Mouse (Mus musculus) CH12.LX (cell line): Measurements from ENCODE around the gene Tas2r134.

Source experiments
- CHD2 ChIP-seq: IDR thresholded peaks from 2 replicates; pipeline ENCODE4 v1.6.1; 2011; ENCODE audit warnings: low read length, improper control_type of control experiment
- CTCF ChIP-seq, 2 experiments: IDR thresholded peaks in 1 of 2; conservative IDR thresholded peaks in 1 of 2; 2 replicates each; pipeline ENCODE4 v1.5.1; 2011 to 2012; ENCODE audit warnings: low read depth in 2 of 2, low read length in 2 of 2, improper control_type of control experiment in 1 of 2, inconsistent platforms in 1 of 2, mild to moderate bottlenecking in 1 of 2, moderate library complexity in 1 of 2
- EP300 ChIP-seq: IDR thresholded peaks from 2 replicates; pipeline ENCODE4 v1.6.1; 2011; ENCODE audit warnings: low read length, improper control_type of control experiment
- JUND ChIP-seq: conservative IDR thresholded peaks from 2 replicates; pipeline ENCODE4 v1.6.1; 2011; ENCODE audit warnings: low read depth, low read length, improper control_type of control experiment
- MAFK ChIP-seq: IDR thresholded peaks from 2 replicates; pipeline ENCODE4 v1.6.1; 2011; ENCODE audit warnings: low read length, improper control_type of control experiment; ENCODE audit not compliant: insufficient replicate concordance
- MAX ChIP-seq: IDR thresholded peaks from 2 replicates; pipeline ENCODE4 v1.6.1; 2011; ENCODE audit warnings: low read length, improper control_type of control experiment
- MAZ ChIP-seq: IDR thresholded peaks from 2 replicates; pipeline ENCODE4 v1.6.1; 2012; ENCODE audit warnings: low read depth, mild to moderate bottlenecking, inconsistent platforms, low read length, improper control_type of control experiment, moderate library complexity
- NELFE ChIP-seq: IDR thresholded peaks from 2 replicates; pipeline ENCODE4 v1.6.1; 2011; ENCODE audit warnings: low read depth, low read length, improper control_type of control experiment
- POLR2A ChIP-seq: IDR thresholded peaks from 2 replicates; pipeline ENCODE4 v1.6.1; 2011; ENCODE audit warnings: low read depth, mild to moderate bottlenecking, improper control_type of control experiment, low read length
- POLR2AphosphoS2 ChIP-seq: IDR thresholded peaks from 2 replicates; pipeline ENCODE4 v1.6.1; 2011; ENCODE audit warnings: low read depth, low read length, improper control_type of control experiment
- USF1 ChIP-seq: IDR thresholded peaks from 2 replicates; pipeline ENCODE4 v1.6.1; 2014; ENCODE audit warnings: low read depth, mild to moderate bottlenecking, inconsistent platforms, low read length, improper control_type of control experiment
- USF2 ChIP-seq: conservative IDR thresholded peaks from 2 replicates; pipeline ENCODE4 v1.6.1; 2011; ENCODE audit warnings: low read depth, low read length, improper control_type of control experiment
- ZC3H11A ChIP-seq: IDR thresholded peaks from 2 replicates; pipeline ENCODE4 v1.6.1; 2012; ENCODE audit warnings: low read depth, mild to moderate bottlenecking, inconsistent platforms, low read length, improper control_type of control experiment

GRCm38 (mm10) chr2:51610897-51611296 is 16.4 kb upstream of the Tas2r134 start:
- TF ChIP-seq CHD2, result no peak
- no peak for TF ChIP-seq USF1
- no peak for TF ChIP-seq MAX
- TF ChIP-seq POLR2A, result no peak
- no peak for TF ChIP-seq JUND
- no peak for TF ChIP-seq USF2
- TF ChIP-seq MAFK, result no peak
- no peak for TF ChIP-seq MAZ
- TF ChIP-seq EP300, result no peak
- no peak for TF ChIP-seq CTCF (conservative IDR thresholded peaks at IDR 0.05 in 1 of 2, IDR thresholded peaks at IDR 0.05 in 1 of 2; ENCODE audit: low read depth in 2 of 2, low read length in 2 of 2)
- TF ChIP-seq POLR2AphosphoS2, result no peak
- TF ChIP-seq NELFE, result no peak
- TF ChIP-seq ZC3H11A, result no peak
